Mouse (Mus musculus): ENCODE results near the gene Casd1. TPM values are rescaled to one million over a fixed set of nuclear protein-coding genes. Genes with fewer than 3 reads are reported as not detected.

Gene Casd1
- 17.4 and 18.1 TPM in 2 replicates for polyA plus RNA-seq (2016; fragmentation: Nextera tagmentation; extraction: Ambion mirVana)

GRCm38 (mm10) chr6:4600658-4601296 lies at the start of gene Casd1:
Casd1 (plus strand) TSS chr6:4600839.
- Histone ChIP-seq H3K9me3 (replicated peaks) (no peaks in the 10 kb centered on the region), H3K27me3 (replicated peaks) (no peaks in the 10 kb centered on the region), H3K4me2 (peak within 1 kb of the TSS; percentile 93), H3K9ac (peak within 1 kb of the TSS; percentile 92), H3K4me1 (peaks cover 27% of the 10 kb centered on the region), H3K4me3 (peak within 1 kb of the TSS; percentile 81), H3K27ac (peak within 1 kb of the TSS; percentile 86), H3K36me3 (no peaks in the 10 kb centered on the region)
- peak; percentile 79 for ATAC-seq
- 1% methylated on average over 46 of the region's 64 CpGs for WGBS (ENCODE audit: insufficient replicate concordance)

GRCm38 (mm10) chr6:4555366-4555765 lies 45.3 kb upstream of the Casd1 start:
- H3K9ac ChIP-seq, result no peak overlapping the region
- no peak overlapping the region for H3K4me2 ChIP-seq
- H3K36me3 ChIP-seq, result no peaks in the 10 kb centered on the region
- H3K27me3 ChIP-seq (replicated peaks), result no peaks in the 10 kb centered on the region
- no peak overlapping the region for H3K4me3 ChIP-seq
- no peaks in the 10 kb centered on the region for H3K9me3 ChIP-seq (replicated peaks)
- H3K4me1 ChIP-seq, result no peaks in the 10 kb centered on the region
- 71% methylated on average over 6 of the region's 6 CpGs for WGBS (ENCODE audit: insufficient replicate concordance)
- no peak for ATAC-seq
- no peak overlapping the region for H3K27ac ChIP-seq

- 64% methylated on average over 8 of the region's 8 CpGs for WGBS (ENCODE audit: insufficient replicate concordance)
- Histone ChIP-seq H3K4me2 (no peak overlapping the region), H3K9me3 (replicated peaks) (no peaks in the 10 kb centered on the region), H3K4me3 (no peak overlapping the region), H3K9ac (no peak overlapping the region), H3K27me3 (replicated peaks) (no peaks in the 10 kb centered on the region), H3K36me3 (no peaks in the 10 kb centered on the region), H3K4me1 (no peaks in the 10 kb centered on the region), H3K27ac (no peak overlapping the region)
- ATAC-seq, result no peak
Observed at GRCm38 (mm10) chr6:4557086-4557485, 43.6 kb upstream of the Casd1 start.

- Histone ChIP-seq H3K9ac (no peak overlapping the region), H3K4me3 (no peak overlapping the region), H3K36me3 (no peaks in the 10 kb centered on the region), H3K27me3 (replicated peaks) (no peaks in the 10 kb centered on the region), H3K9me3 (replicated peaks) (no peaks in the 10 kb centered on the region), H3K4me1 (no peaks in the 10 kb centered on the region), H3K27ac (no peak overlapping the region), H3K4me2 (0 out of 2 replicates have a peak overlapping the region, but pooled peaks have one; percentile 19)
- ATAC-seq, result no peak
- WGBS (ENCODE audit: insufficient replicate concordance), result 11% methylated on average over 7 of the region's 7 CpGs
Observed at GRCm38 (mm10) chr6:4557678-4558077, 43.0 kb upstream of the Casd1 start.

- no peak overlapping the region for H3K27ac ChIP-seq
- no peaks in the 10 kb centered on the region for H3K36me3 ChIP-seq
- no peaks in the 10 kb centered on the region for H3K4me1 ChIP-seq
- ATAC-seq, result no peak
- 47% methylated on average over 11 of the region's 11 CpGs for WGBS (ENCODE audit: insufficient replicate concordance)
- H3K4me3 ChIP-seq, result no peak overlapping the region
- no peak overlapping the region for H3K4me2 ChIP-seq
- no peaks in the 10 kb centered on the region for H3K27me3 ChIP-seq (replicated peaks)
- H3K9me3 ChIP-seq (replicated peaks), result no peaks in the 10 kb centered on the region
- no peak overlapping the region for H3K9ac ChIP-seq
Observed at GRCm38 (mm10) chr6:4561156-4561555, 39.5 kb upstream of the Casd1 start.

GRCm38 (mm10) chr6:4561621-4562020 lies 39.0 kb upstream of the Casd1 start:
- Histone ChIP-seq H3K27ac (no peak overlapping the region), H3K36me3 (no peaks in the 10 kb centered on the region), H3K4me3 (no peak overlapping the region), H3K9ac (no peak overlapping the region), H3K4me1 (no peaks in the 10 kb centered on the region), H3K4me2 (no peak overlapping the region), H3K9me3 (replicated peaks) (no peaks in the 10 kb centered on the region), H3K27me3 (replicated peaks) (no peaks in the 10 kb centered on the region)
- ATAC-seq, result no peak

- Histone ChIP-seq H3K4me3 (no peak overlapping the region), H3K27ac (no peak overlapping the region), H3K4me1 (no peaks in the 10 kb centered on the region), H3K4me2 (no peak overlapping the region), H3K9me3 (replicated peaks) (no peaks in the 10 kb centered on the region), H3K27me3 (replicated peaks) (no peaks in the 10 kb centered on the region), H3K36me3 (no peaks in the 10 kb centered on the region), H3K9ac (no peak overlapping the region)
- WGBS (ENCODE audit: insufficient replicate concordance), result 50% methylated on average over 1 of the region's 1 CpGs
- ATAC-seq, result no peak
Observed at GRCm38 (mm10) chr6:4562401-4562800, 38.2 kb upstream of the Casd1 start.

- Histone ChIP-seq H3K9me3 (replicated peaks) (no peaks in the 10 kb centered on the region), H3K9ac (no peak overlapping the region), H3K36me3 (no peaks in the 10 kb centered on the region), H3K4me1 (no peaks in the 10 kb centered on the region), H3K4me3 (no peak overlapping the region), H3K4me2 (no peak overlapping the region), H3K27ac (no peak overlapping the region), H3K27me3 (replicated peaks) (no peaks in the 10 kb centered on the region)
- WGBS (ENCODE audit: insufficient replicate concordance), result 68% methylated on average over 5 of the region's 5 CpGs
- ATAC-seq, result no peak
Observed at GRCm38 (mm10) chr6:4563477-4563876, 37.2 kb upstream of the Casd1 start.

- H3K36me3 ChIP-seq, result no peaks in the 10 kb centered on the region
- ATAC-seq, result no peak
- WGBS (ENCODE audit: insufficient replicate concordance), result 51% methylated on average over 4 of the region's 4 CpGs
Observed at GRCm38 (mm10) chr6:4570412-4570811, 30.2 kb upstream of the Casd1 start.

GRCm38 (mm10) chr6:4577756-4578155 lies 22.9 kb upstream of the Casd1 start:
- 55% methylated on average over 5 of the region's 5 CpGs for WGBS (ENCODE audit: insufficient replicate concordance)

More at GRCm38 (mm10) chr6:4570412-4570811, 30.2 kb upstream of the Casd1 start:
- Histone ChIP-seq H3K4me3 (no peak overlapping the region), H3K4me2 (no peak overlapping the region), H3K27ac (no peak overlapping the region), H3K27me3 (replicated peaks) (no peaks in the 10 kb centered on the region), H3K4me1 (no peaks in the 10 kb centered on the region), H3K9me3 (replicated peaks) (no peaks in the 10 kb centered on the region), H3K9ac (no peak overlapping the region)

GRCm38 (mm10) chr6:4578343-4578742 lies 22.3 kb upstream of the Casd1 start:
- no peaks in the 10 kb centered on the region for H3K4me1 ChIP-seq
- no peak overlapping the region for H3K4me3 ChIP-seq
- WGBS (ENCODE audit: insufficient replicate concordance), result 72% methylated on average over 6 of the region's 6 CpGs
- no peaks in the 10 kb centered on the region for H3K27me3 ChIP-seq (replicated peaks)
- H3K27ac ChIP-seq, result no peak overlapping the region
- no peaks in the 10 kb centered on the region for H3K9me3 ChIP-seq (replicated peaks)
- ATAC-seq, result no peak
- no peaks in the 10 kb centered on the region for H3K36me3 ChIP-seq
- no peak overlapping the region for H3K9ac ChIP-seq
- H3K4me2 ChIP-seq, result no peak overlapping the region

More at GRCm38 (mm10) chr6:4577756-4578155, 22.9 kb upstream of the Casd1 start:
- Histone ChIP-seq H3K4me3 (no peak overlapping the region), H3K4me2 (no peak overlapping the region), H3K9ac (no peak overlapping the region), H3K4me1 (no peaks in the 10 kb centered on the region), H3K36me3 (no peaks in the 10 kb centered on the region), H3K9me3 (replicated peaks) (no peaks in the 10 kb centered on the region), H3K27me3 (replicated peaks) (no peaks in the 10 kb centered on the region), H3K27ac (no peak overlapping the region)
- ATAC-seq, result no peak

- Histone ChIP-seq H3K27me3 (replicated peaks) (no peaks in the 10 kb centered on the region), H3K27ac (no peak overlapping the region)
- WGBS (ENCODE audit: insufficient replicate concordance), result 37% methylated on average over 5 of the region's 5 CpGs
Observed at GRCm38 (mm10) chr6:4579620-4580019, 21.0 kb upstream of the Casd1 start.

GRCm38 (mm10) chr6:4583485-4583884 lies 17.2 kb upstream of the Casd1 start:
- Histone ChIP-seq H3K27ac (no peak overlapping the region), H3K4me3 (no peak overlapping the region), H3K9ac (no peak overlapping the region), H3K27me3 (replicated peaks) (no peaks in the 10 kb centered on the region), H3K9me3 (replicated peaks) (no peaks in the 10 kb centered on the region), H3K4me1 (no peaks in the 10 kb centered on the region), H3K4me2 (no peak overlapping the region), H3K36me3 (no peaks in the 10 kb centered on the region)
- no peak for ATAC-seq
- WGBS (ENCODE audit: insufficient replicate concordance), result 52% methylated on average over 6 of the region's 6 CpGs

More at GRCm38 (mm10) chr6:4579620-4580019, 21.0 kb upstream of the Casd1 start:
- no peak for ATAC-seq
- Histone ChIP-seq H3K9me3 (replicated peaks) (no peaks in the 10 kb centered on the region), H3K4me2 (no peak overlapping the region), H3K4me1 (no peaks in the 10 kb centered on the region), H3K4me3 (no peak overlapping the region), H3K36me3 (no peaks in the 10 kb centered on the region), H3K9ac (no peak overlapping the region)

All from liver, embryonic 12.5 days (tissue).